Mouse (Mus musculus): ENCODE data around the gene Cyp2c37. TPM values are rescaled to one million over a fixed set of nuclear protein-coding genes. Genes with fewer than 3 reads are reported as not detected.

Gene Cyp2c37
- polyA plus RNA-seq (2017; shearing (Covaris generic)), result not detected

DNA sequence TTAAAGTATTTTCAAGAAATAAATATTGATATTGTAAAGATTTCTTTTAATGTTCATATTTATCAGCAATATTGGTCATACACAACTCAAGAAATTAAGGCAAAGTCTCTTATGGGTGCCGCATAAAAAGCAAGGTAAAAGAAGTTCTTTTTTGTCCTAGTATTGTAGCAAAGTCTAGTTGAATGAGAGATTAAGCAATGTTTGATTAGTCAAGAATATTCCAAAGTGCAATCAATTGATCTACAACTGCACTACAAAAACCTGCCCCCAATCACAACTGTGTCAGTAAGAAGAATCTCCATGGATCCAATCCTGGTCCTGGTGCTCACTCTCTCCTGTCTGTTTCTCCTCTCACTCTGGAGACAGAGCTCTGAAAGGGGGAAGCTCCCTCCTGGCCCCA, at the start of gene Cyp2c37:
TSS of gene Cyp2c37 (plus strand) at position 285 of the 400 bp plus-strand sequence.

Other genes with a start within 250 kb of the Cyp2c37 start
- not detected for gene Cyp2c40, start 179.6 kb upstream of the Cyp2c37 start, polyA plus RNA-seq (2017; shearing (Covaris generic))
- not detected for gene Cyp2c69, start 105.6 kb upstream of the Cyp2c37 start, polyA plus RNA-seq (2017; shearing (Covaris generic))
- gene Cyp2c54, start 81.4 kb downstream of the Cyp2c37 start, polyA plus RNA-seq (2017; shearing (Covaris generic)), result not detected
- not detected for gene Cyp2c50, start 97.3 kb downstream of the Cyp2c37 start, polyA plus RNA-seq (2017; shearing (Covaris generic))
- not detected for gene Cyp2c70, start 194.9 kb downstream of the Cyp2c37 start, polyA plus RNA-seq (2017; shearing (Covaris generic))